In the genomic region with DNA sequence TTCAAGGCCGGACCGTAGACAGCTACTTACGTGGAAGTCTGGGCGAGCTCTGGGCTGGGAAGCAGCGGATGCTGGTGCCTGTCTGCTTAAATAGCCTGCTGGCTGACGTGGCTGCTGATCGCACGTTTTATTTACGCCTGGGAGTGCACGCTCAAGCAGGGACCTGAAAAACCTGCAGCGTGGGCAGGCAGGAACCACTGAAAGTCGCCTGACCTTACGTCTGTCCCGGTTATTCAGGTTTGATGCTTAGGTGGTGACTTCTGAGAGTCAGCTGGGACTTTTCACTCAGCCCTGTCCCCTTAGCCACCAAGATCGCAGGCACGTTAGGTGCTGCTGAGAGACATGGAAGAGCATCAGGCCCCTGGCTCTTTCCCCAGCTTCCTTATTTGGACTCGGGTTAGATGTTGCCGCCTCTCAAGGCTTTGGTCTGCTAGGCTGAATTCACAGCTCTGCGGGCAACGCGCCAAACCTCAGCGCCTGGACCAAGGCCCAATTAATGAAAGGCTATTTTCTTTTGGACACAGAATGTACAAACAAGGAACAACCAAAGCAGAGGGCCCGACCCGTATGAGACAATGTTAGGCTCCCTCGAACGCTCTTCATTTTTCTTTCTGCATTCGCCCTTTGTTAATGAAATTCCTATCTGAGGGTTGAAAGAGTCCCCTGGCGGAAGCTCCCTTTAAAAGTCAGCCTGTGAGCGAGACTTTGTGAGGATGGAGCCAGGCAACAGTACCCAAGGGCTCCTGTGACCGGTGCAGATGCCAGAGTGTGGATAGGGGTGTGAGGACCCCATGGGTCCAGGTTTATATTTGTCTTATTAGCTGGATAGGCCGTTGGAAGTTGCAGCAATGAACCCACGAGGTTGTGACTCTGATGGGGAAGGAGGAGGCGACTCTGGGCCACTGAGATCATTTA, we compare ENCODE assay signal across 8 mouse cellular contexts. TPM values are rescaled to one million over a fixed set of nuclear protein-coding genes. Genes with fewer than 3 reads are reported as not detected.
DNase-seq lines count a peak whose midpoint lies in the region; ATAC-seq and TF ChIP-seq lines count a peak whose summit lies in the region.

A gene (minus strand): TSS at position 305 of the 915 bp plus-strand sequence.

- TF ChIP-seq EP300 in stomach, postnatal 0 days (optimal IDR thresholded peaks at IDR 0.05) = peak; percentile 86

- peak within 1 kb of the TSS; percentile 71 for H3K27ac ChIP-seq in hindbrain, embryonic 13.5 days
- H3K27ac ChIP-seq in stomach, postnatal 0 days (replicated peaks) = peak within 1 kb of the TSS; percentile 69

- H3K9me3 ChIP-seq in hindbrain, embryonic 13.5 days = no peaks in the 10 kb centered on the region
- H3K9me3 ChIP-seq in stomach, postnatal 0 days (ENCODE audit: control insufficient read depth, low read length) = no peaks in the 10 kb centered on the region

- peaks cover 24% of the 10 kb centered on the region for H3K4me1 ChIP-seq in hindbrain, embryonic 13.5 days (replicated peaks)
- H3K4me1 ChIP-seq in stomach, postnatal 0 days (replicated peaks; ENCODE audit: control insufficient read depth, insufficient read depth) = no peaks in the 10 kb centered on the region; the same call in 1 of the 2 replicates

- no peaks in the 10 kb centered on the region for H3K36me3 ChIP-seq in hindbrain, embryonic 13.5 days
- no peaks in the 10 kb centered on the region for H3K36me3 ChIP-seq in stomach, postnatal 0 days (ENCODE audit: control insufficient read depth, insufficient read depth, low read length)

- ATAC-seq in hindbrain, embryonic 13.5 days (ENCODE audit: low FRiP score) = peak; percentile 64
- ATAC-seq in megakaryocyte, adult 5-6 weeks (ENCODE audit: poor library complexity, severe bottlenecking) = peak; percentile 44
- ATAC-seq in stomach, postnatal 0 days (ENCODE audit: low FRiP score, low TSS enrichment) = peak; percentile 63; the same call in 1 of the 2 replicates

- 37% methylated on average over 33 of the region's 33 CpGs for WGBS in hindbrain, embryonic 13.5 days
- 27% methylated on average over 33 of the region's 33 CpGs for WGBS in stomach, postnatal 0 days

- peak within 1 kb of the TSS; percentile 32 for H3K4me2 ChIP-seq in hindbrain, embryonic 13.5 days
- H3K4me2 ChIP-seq in stomach, postnatal 0 days (replicated peaks; ENCODE audit: low read depth) = peak within 1 kb of the TSS; percentile 44

- peak within 1 kb of the TSS; percentile 39 for H3K9ac ChIP-seq in hindbrain, embryonic 13.5 days
- peak within 1 kb of the TSS; percentile 19 for H3K9ac ChIP-seq in stomach, postnatal 0 days (ENCODE audit: low read length)

- DNase-seq in ZHBTc4 (ENCODE audit: low read depth, low spot score) = peak; percentile 42
- DNase-seq in cerebellum, postnatal 10 days = peak; percentile 84 to 87
- DNase-seq in gastrocnemius, postnatal 10 days = peak; percentile 67
- DNase-seq in layer of hippocampus, adult 9-11 months = peak; percentile 54
- peak; percentile 63 for DNase-seq in stomach, postnatal 0 days (ENCODE audit: low spot score)
- DNase-seq in spleen, adult 12 weeks (ENCODE audit: low spot score) = no peak

- peak within 1 kb of the TSS; percentile 7; the same call in 1 of the 2 replicates for H3K4me3 ChIP-seq in hindbrain, embryonic 13.5 days
- no peak within 1 kb of the TSS for H3K4me3 ChIP-seq in stomach, postnatal 0 days (ENCODE audit: low read depth, low read length)

- 0 out of 2 replicates have a peak, but pooled peaks cover 3% of the 10 kb centered on the region for H3K27me3 ChIP-seq in hindbrain, embryonic 13.5 days
- H3K27me3 ChIP-seq in stomach, postnatal 0 days (ENCODE audit: control insufficient read depth, insufficient read depth, low read length) = no peaks in the 10 kb centered on the region

- TF ChIP-seq CTCF in stomach, postnatal 0 days (IDR thresholded peaks at IDR 0.05; ENCODE audit: low read depth) = no peak

RNA-seq across cellular contexts. Expression of the gene that starts here (rescaled TPM):
- 10 to 100 TPM; 11.2 to 13.9 TPM for total RNA-seq in gastrocnemius, postnatal 10 days (2021)
- 4.4 and 6.4 TPM in 2 replicates for polyA plus RNA-seq in hindbrain, embryonic 13.5 days (2015; fragmentation: Nextera tagmentation; extraction: Ambion mirVana)
- total RNA-seq in megakaryocyte, adult 5-6 weeks (2015) = 104 and 127 TPM in 2 replicates
- 35.5 and 46.3 TPM in 2 replicates for total RNA-seq in megakaryocyte, adult 5-6 weeks (2017)
- polyA plus RNA-seq in stomach, postnatal 0 days (2015; fragmentation: Nextera tagmentation; extraction: Ambion mirVana) = 26.6 and 30.2 TPM in 2 replicates
